Mouse (Mus musculus): Measurements from ENCODE around the gene Olfr1445.

Gene Olfr1445

GRCm38 (mm10) chr19:12883555-12883954 is at the start of gene Olfr1445:
Gene Olfr1445, plus strand, starts transcription at chr19:12883855.
- no peak for DNase-seq

- no peak for DNase-seq
Observed at GRCm38 (mm10) chr19:12838507-12838906, 45.1 kb upstream of the Olfr1445 start.

GRCm38 (mm10) chr19:12846382-12846781 is 37.3 kb upstream of the Olfr1445 start, which contains the start of gene Gm5244:
Gene Gm5244, plus strand, starts transcription at chr19:12846682.
- no peak for DNase-seq

GRCm38 (mm10) chr19:12856983-12857382 is 26.7 kb upstream of the Olfr1445 start, which contains the start of gene Olfr1444:
Gene Olfr1444, plus strand, starts transcription at chr19:12857283.
- no peak for DNase-seq

GRCm38 (mm10) chr19:12893424-12893823 is 9.8 kb downstream of the Olfr1445 start, which contains the start of gene Olfr1446:
Gene Olfr1446, minus strand, starts transcription at chr19:12893524.
- no peak for DNase-seq

- DNase-seq = no peak
Observed at GRCm38 (mm10) chr19:12903643-12904042, 20.0 kb downstream of the Olfr1445 start, which contains the start of gene Olfr1447. Gene Olfr1447, minus strand, starts transcription at chr19:12903743.

DNA sequence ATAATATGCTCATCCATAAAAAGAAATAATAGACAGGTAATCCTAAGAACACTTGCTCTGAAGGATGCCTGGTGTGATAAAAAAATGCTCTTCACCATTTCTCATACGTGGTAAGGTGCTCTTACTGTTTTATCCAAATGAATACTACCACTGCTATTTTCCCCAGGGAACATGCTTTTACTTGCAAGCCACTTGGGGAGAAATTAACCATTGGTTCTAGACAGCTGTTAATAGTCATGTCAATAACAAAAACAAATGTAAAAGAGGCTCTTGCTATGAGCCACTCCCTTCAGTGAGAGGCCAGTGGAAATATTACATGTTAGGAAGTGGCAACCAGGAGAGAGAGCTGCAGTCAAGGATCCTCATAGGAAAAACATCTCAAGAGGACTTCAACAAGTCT is 40.7 kb downstream of the Olfr1445 start, which contains the start of gene Olfr1448:
Gene Olfr1448, minus strand, starts transcription at position 101 of the 400 bp plus-strand sequence.
- no peak for DNase-seq

- no peak for DNase-seq
Observed at GRCm38 (mm10) chr19:12930540-12930939, 46.9 kb downstream of the Olfr1445 start, which contains the start of gene Olfr1449. Gene Olfr1449, plus strand, starts transcription at chr19:12930840.
